Mouse (Mus musculus): ENCODE results near the gene 4933436I01Rik.

4933436I01Rik gene

GRCm38 (mm10) chrX:67921350-67921749 is at the start of gene 4933436I01Rik:
Gene 4933436I01Rik (minus strand): TSS chrX:67921450.
- no peak for DNase-seq (ENCODE audit: extremely low spot score, low read depth, low spot score)

GRCm38 (mm10) chrX:67924769-67925470 is 3.7 kb upstream of the 4933436I01Rik start:
- DNase-seq (ENCODE audit: extremely low spot score, low read depth, low spot score): no peak

GRCm38 (mm10) chrX:67883406-67883805 is 37.8 kb downstream of the 4933436I01Rik start:
- DNase-seq (ENCODE audit: extremely low spot score, low read depth, low spot score): no peak

Data from hindlimb bud, embryonic 11.5 days (tissue).